Mouse (Mus musculus): ENCODE data around the gene Cartpt. TPM values are rescaled to one million over a fixed set of nuclear protein-coding genes. Genes with fewer than 3 reads are reported as not detected.

Cartpt gene
- 10.3 and 14.4 TPM in 2 replicates for polyA plus RNA-seq (2012; rRNA removed)

GRCm38 (mm10) chr13:99900965-99901364 lies at the start of gene Cartpt:
Gene Cartpt, minus strand, starts transcription at chr13:99901091.
- TF ChIP-seq CTCF (IDR thresholded peaks at IDR 0.05; ENCODE audit: extremely low read depth, insufficient read depth, low read length) (no peak), POLR2A (IDR thresholded peaks at IDR 0.05; ENCODE audit: extremely low read depth, insufficient read depth, low read length) (no peak)
- Histone ChIP-seq H3K27ac (ENCODE audit: insufficient read depth, low read length) (no peak within 1 kb of the TSS), H3K4me1 (ENCODE audit: control insufficient read depth, insufficient read depth, low read length) (no peaks in the 10 kb centered on the region), H3K4me3 (ENCODE audit: insufficient read depth, low read length) (peak within 1 kb of the TSS; percentile 29)

- no peaks in the 10 kb centered on the region for H3K4me1 ChIP-seq (ENCODE audit: control insufficient read depth, insufficient read depth, low read length)
- TF ChIP-seq POLR2A (IDR thresholded peaks at IDR 0.05; ENCODE audit: extremely low read depth, insufficient read depth, low read length) (no peak), CTCF (IDR thresholded peaks at IDR 0.05; ENCODE audit: extremely low read depth, insufficient read depth, low read length) (no peak)
- H3K4me3 ChIP-seq (ENCODE audit: insufficient read depth, low read length): no peak overlapping the region
- no peak overlapping the region for H3K27ac ChIP-seq (ENCODE audit: insufficient read depth, low read length)
Observed at GRCm38 (mm10) chr13:99947417-99947816, 46.5 kb upstream of the Cartpt start.

GRCm38 (mm10) chr13:99943525-99943924 lies 42.6 kb upstream of the Cartpt start:
- Histone ChIP-seq H3K27ac (ENCODE audit: insufficient read depth, low read length) (no peak overlapping the region), H3K4me3 (ENCODE audit: insufficient read depth, low read length) (no peak overlapping the region), H3K4me1 (ENCODE audit: control insufficient read depth, insufficient read depth, low read length) (peaks cover 3% of the 10 kb centered on the region; the same call in 1 of the 2 replicates)
- TF ChIP-seq POLR2A (IDR thresholded peaks at IDR 0.05; ENCODE audit: extremely low read depth, insufficient read depth, low read length): no peak
- no peak for TF ChIP-seq CTCF (IDR thresholded peaks at IDR 0.05; ENCODE audit: extremely low read depth, insufficient read depth, low read length)

GRCm38 (mm10) chr13:99940601-99941000 lies 39.7 kb upstream of the Cartpt start:
- Histone ChIP-seq H3K4me1 (ENCODE audit: control insufficient read depth, insufficient read depth, low read length) (peaks cover 3% of the 10 kb centered on the region; the same call in 1 of the 2 replicates), H3K27ac (ENCODE audit: insufficient read depth, low read length) (no peak overlapping the region), H3K4me3 (ENCODE audit: insufficient read depth, low read length) (no peak overlapping the region)
- TF ChIP-seq CTCF (IDR thresholded peaks at IDR 0.05; ENCODE audit: extremely low read depth, insufficient read depth, low read length) (no peak), POLR2A (IDR thresholded peaks at IDR 0.05; ENCODE audit: extremely low read depth, insufficient read depth, low read length) (no peak)

GRCm38 (mm10) chr13:99939320-99939671 lies 38.4 kb upstream of the Cartpt start:
- TF ChIP-seq CTCF (IDR thresholded peaks at IDR 0.05; ENCODE audit: extremely low read depth, insufficient read depth, low read length): no peak
- no peak for TF ChIP-seq POLR2A (IDR thresholded peaks at IDR 0.05; ENCODE audit: extremely low read depth, insufficient read depth, low read length)
- no peak overlapping the region for H3K4me3 ChIP-seq (ENCODE audit: insufficient read depth, low read length)
- H3K27ac ChIP-seq (ENCODE audit: insufficient read depth, low read length): no peak overlapping the region
- peaks cover 3% of the 10 kb centered on the region; the same call in 1 of the 2 replicates for H3K4me1 ChIP-seq (ENCODE audit: control insufficient read depth, insufficient read depth, low read length)

GRCm38 (mm10) chr13:99938606-99939319 lies 37.9 kb upstream of the Cartpt start:
- no peak for TF ChIP-seq POLR2A (IDR thresholded peaks at IDR 0.05; ENCODE audit: extremely low read depth, insufficient read depth, low read length)
- TF ChIP-seq CTCF (IDR thresholded peaks at IDR 0.05; ENCODE audit: extremely low read depth, insufficient read depth, low read length): no peak
- H3K4me1 ChIP-seq (ENCODE audit: control insufficient read depth, insufficient read depth, low read length): peaks cover 3% of the 10 kb centered on the region; the same call in 1 of the 2 replicates
- H3K27ac ChIP-seq (ENCODE audit: insufficient read depth, low read length): no peak overlapping the region
- no peak overlapping the region for H3K4me3 ChIP-seq (ENCODE audit: insufficient read depth, low read length)

- TF ChIP-seq POLR2A (IDR thresholded peaks at IDR 0.05; ENCODE audit: extremely low read depth, insufficient read depth, low read length) (no peak), CTCF (IDR thresholded peaks at IDR 0.05; ENCODE audit: extremely low read depth, insufficient read depth, low read length) (no peak)
- Histone ChIP-seq H3K4me3 (ENCODE audit: insufficient read depth, low read length) (no peak overlapping the region), H3K4me1 (ENCODE audit: control insufficient read depth, insufficient read depth, low read length) (peaks cover 3% of the 10 kb centered on the region; the same call in 1 of the 2 replicates), H3K27ac (ENCODE audit: insufficient read depth, low read length) (no peak overlapping the region)
Observed at GRCm38 (mm10) chr13:99937741-99938140, 36.9 kb upstream of the Cartpt start.

- TF ChIP-seq POLR2A (IDR thresholded peaks at IDR 0.05; ENCODE audit: extremely low read depth, insufficient read depth, low read length) (no peak), CTCF (IDR thresholded peaks at IDR 0.05; ENCODE audit: extremely low read depth, insufficient read depth, low read length) (no peak)
- no peak overlapping the region for H3K4me3 ChIP-seq (ENCODE audit: insufficient read depth, low read length)
- no peaks in the 10 kb centered on the region for H3K4me1 ChIP-seq (ENCODE audit: control insufficient read depth, insufficient read depth, low read length)
- no peak overlapping the region for H3K27ac ChIP-seq (ENCODE audit: insufficient read depth, low read length)
Observed at GRCm38 (mm10) chr13:99932406-99932805, 31.5 kb upstream of the Cartpt start.

- TF ChIP-seq POLR2A (IDR thresholded peaks at IDR 0.05; ENCODE audit: extremely low read depth, insufficient read depth, low read length) (no peak), CTCF (IDR thresholded peaks at IDR 0.05; ENCODE audit: extremely low read depth, insufficient read depth, low read length) (no peak)
Observed at GRCm38 (mm10) chr13:99931502-99931901, 30.6 kb upstream of the Cartpt start.

GRCm38 (mm10) chr13:99926249-99926648 lies 25.4 kb upstream of the Cartpt start:
- Histone ChIP-seq H3K4me1 (ENCODE audit: control insufficient read depth, insufficient read depth, low read length) (no peaks in the 10 kb centered on the region), H3K4me3 (ENCODE audit: insufficient read depth, low read length) (no peak overlapping the region), H3K27ac (ENCODE audit: insufficient read depth, low read length) (no peak overlapping the region)
- TF ChIP-seq CTCF (IDR thresholded peaks at IDR 0.05; ENCODE audit: extremely low read depth, insufficient read depth, low read length) (no peak), POLR2A (IDR thresholded peaks at IDR 0.05; ENCODE audit: extremely low read depth, insufficient read depth, low read length) (no peak)

More at GRCm38 (mm10) chr13:99931502-99931901, 30.6 kb upstream of the Cartpt start:
- Histone ChIP-seq H3K4me3 (ENCODE audit: insufficient read depth, low read length) (no peak overlapping the region), H3K27ac (ENCODE audit: insufficient read depth, low read length) (no peak overlapping the region), H3K4me1 (ENCODE audit: control insufficient read depth, insufficient read depth, low read length) (no peaks in the 10 kb centered on the region)

Data from cortical plate, adult 2 months (tissue).